Mouse (Mus musculus) right cerebral cortex, postnatal 4 days (tissue): Measurements from ENCODE around the gene S100a11.
"Not testable (repeated sequence)": the region's sequence is repeated elsewhere in the genome, so short reads cannot be mapped to it uniquely, and the experiment has no call there.

Experiments
- DNase-seq: peaks from one replicate; pipeline ENCODE4 v3.0.0-alpha.2; 2022

Gene S100a11

DNA sequence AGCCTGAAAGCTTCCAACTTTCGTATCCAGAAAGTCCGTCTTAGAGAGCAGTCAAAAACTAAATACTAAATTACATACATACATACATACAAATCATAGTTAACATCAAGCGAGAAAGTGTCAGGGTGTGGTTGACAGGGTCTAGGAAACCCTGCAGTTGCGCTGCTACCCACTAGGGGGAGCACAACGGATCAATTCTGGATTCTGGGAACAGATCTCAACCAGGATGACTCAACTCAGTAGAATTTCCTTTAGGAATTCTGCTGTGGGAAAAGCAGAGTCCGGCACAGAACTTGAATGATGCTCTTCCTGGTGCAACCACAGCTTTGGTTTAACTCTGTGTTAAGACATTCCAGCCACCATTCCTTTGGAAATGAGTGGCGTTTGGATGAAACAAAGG, 2.3 kb downstream of the S100a11 start:
- DNase-seq = peak; percentile 30

DNA sequence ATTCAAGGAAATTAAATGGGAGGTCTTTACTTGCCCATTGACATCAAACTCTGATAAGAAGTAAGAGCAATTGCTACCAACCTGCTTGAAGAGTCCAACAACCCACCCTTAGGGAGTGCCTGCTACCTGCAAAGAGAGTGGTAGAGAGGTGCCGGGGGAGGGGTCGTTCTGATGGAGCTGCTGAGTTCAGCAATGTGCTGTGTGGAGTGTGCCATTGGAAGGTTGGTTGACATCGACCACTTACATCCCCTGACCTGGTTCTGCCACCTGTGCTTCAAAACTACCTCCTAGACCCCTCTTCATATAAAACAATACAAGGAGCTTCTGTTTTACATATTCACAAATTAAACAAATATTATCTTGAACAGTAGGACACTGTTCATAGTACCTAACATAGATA, 7.0 kb downstream of the S100a11 start:
- DNase-seq = no peak

DNA sequence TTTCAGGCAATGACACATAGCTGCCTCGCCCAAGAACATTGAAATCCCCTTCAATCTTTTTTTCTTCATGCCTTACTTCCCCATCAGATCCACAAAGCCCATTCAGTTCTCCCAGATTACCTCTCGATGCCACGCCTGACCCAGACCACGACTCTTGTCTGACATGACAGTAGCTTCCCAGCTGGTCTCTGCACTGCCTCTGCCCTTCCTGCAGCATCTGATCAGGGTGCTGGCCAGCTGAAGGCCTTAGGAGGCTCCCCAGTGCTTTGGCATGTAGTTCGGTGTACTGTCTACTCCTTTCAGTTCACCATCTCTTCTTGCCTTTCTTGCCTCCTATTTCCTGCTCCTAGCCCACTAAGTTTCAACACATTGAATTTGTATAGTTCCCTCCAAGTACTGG, 8.5 kb downstream of the S100a11 start:
- no peak for DNase-seq

DNA sequence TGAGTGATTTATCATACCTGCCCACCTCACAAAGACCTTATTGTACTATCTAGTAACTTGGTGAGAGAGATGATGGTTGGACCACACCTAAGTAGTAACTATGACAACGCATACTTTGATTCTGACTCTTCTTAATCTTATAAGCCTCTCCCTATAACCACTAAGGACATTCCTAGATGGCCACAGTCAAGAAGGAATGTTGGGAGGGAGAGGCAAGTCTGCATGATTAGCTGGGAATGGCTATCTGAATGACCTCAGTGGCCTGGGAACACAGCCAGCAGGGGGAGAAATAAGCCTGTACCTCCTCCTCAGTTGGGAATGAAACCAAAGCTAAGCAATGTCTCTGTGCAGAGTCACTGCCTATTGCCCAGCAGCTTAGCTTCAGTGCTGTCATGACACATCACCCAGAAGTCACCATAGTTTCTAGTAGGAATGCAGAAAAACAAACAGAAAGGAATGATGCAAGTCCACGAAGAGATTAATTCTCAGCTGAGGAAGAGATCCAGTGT, 16.8 kb downstream of the S100a11 start:
- DNase-seq = no peak

DNA sequence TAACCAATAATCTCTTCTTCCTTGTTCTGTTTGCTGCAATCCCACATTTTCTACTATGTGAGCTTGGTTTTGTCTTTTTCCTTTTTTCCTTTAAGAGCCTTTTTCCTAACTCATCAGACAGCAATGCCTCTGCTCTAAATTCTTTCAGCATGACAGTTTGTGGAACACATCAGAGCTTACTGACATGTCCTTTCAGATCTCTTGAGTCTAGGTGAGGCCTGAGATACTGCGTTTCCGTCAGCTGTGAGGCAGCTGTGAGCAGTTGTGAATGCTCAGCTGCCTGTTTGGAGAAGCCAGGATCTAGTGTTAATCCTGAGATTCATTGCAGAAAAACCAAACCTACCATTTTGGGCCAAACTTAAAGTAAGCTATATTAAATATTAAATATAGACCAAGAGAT, 18.2 kb downstream of the S100a11 start:
- no peak for DNase-seq

DNA sequence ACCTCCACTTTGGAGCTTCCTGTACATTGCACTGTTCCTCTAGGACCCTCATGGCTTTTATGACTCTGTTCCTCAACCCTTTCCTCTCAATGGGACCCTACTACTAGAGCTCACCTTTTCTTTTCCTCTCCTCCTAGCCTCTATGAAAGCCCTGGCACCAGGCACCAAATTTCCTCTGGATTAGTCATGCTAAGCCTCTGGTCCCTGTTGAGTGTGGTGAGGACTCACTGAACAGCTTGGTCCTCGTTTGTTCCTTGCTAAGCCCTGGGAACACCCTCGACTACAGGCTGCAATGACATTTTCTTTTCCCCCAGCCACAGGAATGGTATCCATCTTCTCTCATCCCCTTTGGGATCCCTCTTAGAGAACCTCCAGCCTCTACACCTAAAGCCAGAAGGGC, 21.2 kb downstream of the S100a11 start:
- DNase-seq = no peak

DNA sequence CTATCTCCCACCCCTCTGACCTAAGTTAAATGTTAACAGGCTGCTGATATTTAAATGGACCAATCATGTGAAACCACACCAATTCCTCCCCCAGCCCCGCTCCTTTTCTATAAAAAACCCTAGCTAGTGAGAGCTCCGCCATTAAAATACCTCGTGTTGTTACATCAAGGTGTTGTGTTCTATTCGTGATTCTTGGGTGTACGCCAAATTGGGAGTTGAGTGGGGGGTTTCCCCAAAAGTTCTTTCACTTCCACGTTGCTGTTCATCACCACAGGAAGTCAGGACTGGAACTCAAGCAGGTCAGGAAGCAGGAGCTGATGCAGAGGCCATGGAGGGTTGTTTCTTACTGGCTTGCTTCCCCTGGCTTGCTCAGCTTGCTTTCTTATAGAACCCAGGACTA, 23.9 kb downstream of the S100a11 start:
- DNase-seq = not testable (repeated sequence)

DNA sequence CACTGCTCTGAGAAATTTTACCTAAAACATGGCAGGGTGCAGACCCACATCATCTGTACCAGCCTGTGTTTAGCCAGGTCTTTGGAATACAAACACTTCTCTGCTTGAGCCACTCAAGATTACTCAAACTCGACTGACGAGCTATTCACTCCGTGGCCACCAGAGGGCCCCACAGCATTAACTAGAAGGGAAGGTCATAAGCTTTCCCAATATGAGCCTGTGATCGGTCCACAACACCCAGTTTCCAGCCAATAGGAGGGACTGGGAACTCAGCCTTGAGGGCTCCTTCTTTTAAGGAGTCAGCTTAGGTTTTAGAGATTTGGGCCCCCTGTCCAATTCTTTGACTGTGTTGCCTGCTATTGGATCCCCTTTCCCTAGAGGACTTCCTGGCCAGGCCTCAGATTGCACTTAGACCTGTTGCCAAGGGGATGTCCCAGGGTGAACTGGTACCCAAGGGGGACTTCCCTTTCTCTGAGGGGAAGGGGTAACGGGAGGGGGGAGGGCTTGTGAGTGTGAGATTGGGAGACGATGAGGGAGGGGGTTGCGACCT, 26.9 kb downstream of the S100a11 start:
- DNase-seq = peak; percentile 85

DNA sequence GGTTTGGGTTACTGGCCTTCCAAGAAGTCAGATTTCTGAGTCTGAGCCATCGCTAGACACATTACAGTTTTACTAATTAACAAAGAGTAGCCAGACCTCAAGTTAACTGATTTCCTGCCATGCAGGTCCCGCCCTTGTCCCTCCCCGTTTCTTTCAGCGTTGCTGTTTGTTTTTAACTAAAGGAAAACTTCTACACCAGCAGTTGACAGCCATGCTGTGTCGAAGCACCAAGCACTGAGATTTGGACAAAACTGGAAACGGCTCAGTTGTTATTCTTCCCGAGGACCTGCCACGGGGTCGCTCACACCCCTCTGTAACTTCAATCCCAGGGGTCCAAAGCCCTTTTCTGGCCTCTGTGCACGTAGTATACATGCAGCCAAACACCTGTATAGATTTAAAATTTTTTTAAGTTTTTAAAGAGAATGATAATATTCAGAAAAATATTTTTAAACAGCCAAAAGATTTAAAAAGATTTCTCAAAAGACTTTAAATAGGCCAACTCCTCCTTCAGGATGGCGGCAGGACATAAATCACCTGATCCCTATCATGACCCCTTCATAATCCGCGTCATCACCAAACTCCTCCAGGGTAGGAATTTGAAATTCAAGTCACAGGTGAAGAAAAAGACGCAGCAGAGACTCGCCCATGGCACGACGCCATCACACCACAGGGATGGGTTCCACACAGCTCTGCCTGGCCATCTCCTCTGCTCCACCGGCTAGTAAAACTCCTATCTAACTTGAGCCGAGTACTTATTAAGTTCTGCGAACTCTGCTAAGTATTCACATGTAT, 27.7 kb downstream of the S100a11 start:
- no peak for DNase-seq

DNA sequence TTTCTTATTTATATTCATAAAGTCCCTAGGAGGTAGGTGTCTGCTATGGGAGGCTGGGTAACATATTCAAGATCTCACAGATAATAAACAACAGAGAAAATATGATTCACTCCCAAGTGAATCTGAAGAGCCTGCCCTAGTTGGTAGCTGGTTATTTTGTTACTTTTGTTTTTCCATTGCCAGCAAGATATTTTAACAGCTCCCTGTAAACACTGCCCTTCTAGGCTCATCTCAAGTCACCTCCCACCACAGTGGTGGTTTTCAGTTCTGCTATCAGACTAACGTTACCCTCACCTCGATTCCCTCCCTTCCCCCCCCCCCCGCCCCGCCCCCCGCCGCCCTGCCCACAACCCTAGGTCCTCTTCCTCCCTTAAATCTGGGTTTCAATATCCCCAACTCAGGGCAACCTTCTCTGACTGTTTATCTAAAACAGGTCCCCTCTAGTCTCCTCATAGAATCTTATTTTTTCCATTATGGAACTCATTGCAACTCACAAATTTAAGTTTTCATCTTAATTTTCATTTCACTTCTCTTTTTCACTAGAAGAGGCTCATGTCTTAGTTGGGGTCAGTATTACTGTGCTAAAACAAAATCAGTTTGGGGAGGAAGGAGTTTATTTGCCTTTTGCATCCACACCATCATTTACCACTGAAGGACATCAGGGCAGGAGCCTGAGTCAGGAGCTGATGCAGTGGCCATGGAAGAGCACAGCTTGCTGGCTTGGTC, 28.4 kb downstream of the S100a11 start:
- DNase-seq = no peak

DNA sequence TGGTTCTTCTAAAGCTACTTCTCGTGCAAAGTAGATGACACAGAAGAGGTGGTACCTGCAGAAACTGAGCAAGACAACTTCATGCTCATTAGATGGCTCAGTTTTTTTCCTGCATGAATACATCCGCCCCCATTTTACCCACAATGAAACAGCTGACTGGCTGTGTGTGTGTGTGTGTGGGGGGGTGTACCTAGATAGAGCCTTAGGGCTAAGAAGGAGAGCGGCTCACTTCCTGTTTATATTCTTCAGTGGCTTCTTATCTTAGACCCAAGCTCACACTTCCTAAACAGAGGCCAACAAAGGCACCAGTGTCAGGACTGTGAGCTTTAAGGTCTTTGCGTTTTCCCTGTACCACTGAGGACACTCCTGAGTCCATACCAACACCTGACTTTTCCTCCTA, 29.7 kb downstream of the S100a11 start:
- no peak for DNase-seq

DNA sequence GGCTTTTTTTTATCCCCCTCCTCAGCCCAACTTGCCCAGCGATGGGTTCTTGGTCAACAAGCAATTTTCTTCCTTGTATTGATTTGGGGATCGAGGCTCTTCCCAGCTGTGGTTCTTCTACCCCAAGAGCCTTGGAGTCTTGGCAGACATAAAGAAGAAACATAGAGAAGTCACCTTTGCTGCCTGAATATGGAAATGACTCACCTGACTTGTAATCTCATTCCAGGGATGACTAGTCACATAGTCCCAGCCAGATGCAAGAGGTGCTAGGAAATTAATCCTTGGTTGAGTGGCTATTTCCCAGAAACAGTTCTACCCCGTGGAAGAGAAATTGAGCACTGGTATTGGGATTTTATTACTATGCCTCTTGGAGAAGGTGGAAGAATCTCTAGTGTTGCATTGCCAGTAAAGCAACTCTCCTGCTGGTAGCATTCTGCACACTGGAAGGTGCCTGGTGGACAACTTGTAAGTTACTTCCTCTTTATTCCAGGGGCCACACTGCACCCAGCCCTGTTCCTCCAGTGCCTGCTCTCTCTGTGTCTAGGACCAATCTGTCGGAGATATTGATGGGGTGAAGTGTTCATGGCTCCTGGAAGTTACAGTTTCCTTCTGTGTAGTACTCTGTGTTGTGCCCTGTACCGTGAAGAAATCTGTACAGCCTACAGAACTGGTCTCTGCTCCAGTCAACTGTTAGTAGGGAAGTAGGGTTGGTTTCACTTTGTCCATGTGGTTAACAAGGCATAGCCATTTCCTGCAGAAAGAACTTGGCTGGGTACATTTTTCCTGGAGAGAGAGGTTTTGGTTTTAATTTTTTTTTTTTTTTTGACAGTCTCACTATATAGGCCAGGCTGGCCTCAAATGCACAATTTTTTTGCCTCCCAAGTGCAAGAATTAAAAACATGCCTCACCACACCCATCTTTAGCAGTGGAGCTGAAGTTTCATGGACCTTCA, 31.9 kb downstream of the S100a11 start:
- DNase-seq = no peak

DNA sequence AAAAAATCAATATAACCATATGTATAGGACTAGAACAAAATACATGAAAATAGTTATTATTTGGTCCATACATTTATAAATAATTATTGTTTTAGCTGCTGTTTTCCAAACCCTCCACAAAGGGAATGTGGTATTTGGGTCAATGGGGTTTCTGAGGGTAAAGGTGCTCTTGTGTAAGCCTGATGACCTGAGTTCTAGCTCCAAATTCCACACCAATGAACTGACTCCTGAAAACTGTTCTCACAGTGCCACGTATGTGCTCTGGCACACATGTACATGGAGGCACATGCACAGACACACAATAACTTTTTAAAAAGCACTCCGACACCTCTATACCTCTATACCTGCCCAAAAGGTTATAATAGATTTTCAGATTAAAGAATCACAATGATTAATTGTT, 33.0 kb downstream of the S100a11 start:
- DNase-seq = no peak

DNA sequence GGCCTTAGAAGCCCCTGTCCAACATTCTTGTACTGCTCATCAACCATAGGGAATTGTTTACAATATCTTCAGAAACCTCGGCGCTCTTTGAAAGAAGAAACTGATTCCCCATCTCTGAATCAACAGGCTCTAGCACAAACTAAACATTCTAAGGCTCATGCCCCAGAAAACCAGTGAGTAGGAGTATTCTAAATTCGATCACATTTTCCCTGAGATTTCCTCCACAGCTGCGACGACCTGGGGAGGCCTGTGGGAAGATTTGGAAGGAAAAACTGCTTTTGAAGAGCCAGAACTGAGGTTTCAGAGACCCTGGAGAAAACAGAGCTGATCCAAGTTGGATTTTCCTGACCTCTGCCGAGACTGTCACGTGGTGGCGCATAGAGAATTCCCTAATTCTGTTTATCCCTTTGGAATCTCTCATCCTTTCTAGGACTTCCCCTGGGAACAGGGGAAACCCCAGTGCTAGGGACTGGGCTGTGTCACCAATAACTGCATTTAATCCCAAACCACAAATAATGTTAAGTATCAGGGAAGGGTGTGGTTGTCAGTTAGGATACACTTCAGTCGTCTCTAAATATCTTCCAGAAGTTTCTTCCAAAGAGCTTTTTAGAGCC, 33.6 kb downstream of the S100a11 start:
- DNase-seq = no peak

DNA sequence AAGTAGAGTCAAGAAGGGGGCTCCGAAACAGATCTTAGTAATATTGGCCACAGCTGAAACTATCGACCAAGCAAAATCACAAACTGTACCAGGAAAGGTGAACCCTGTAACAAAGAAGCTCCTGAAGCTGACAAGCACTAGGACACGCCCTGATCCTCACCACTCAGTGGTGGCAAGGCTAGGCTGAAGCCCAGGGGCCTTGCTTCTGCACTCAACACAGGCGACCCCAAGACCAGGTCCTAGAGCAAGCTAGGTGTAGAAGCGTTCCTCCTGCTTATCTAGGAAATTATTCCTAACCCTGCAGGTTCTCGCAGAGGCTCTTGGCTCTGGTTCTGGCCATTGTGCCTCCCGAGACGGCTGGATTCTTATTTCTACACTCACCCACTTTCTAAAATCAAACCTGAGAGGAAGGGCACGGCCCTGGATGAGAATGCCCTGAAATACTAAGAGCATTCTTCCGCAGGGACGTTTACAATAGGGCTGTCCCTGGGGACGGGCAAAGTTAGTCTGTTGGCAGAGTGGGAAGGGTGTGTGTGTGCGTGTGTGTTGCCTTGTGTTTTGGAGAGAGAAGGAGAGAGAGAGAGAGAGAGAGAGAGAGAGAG, 34.2 kb downstream of the S100a11 start:
- peak; percentile 6 for DNase-seq

DNA sequence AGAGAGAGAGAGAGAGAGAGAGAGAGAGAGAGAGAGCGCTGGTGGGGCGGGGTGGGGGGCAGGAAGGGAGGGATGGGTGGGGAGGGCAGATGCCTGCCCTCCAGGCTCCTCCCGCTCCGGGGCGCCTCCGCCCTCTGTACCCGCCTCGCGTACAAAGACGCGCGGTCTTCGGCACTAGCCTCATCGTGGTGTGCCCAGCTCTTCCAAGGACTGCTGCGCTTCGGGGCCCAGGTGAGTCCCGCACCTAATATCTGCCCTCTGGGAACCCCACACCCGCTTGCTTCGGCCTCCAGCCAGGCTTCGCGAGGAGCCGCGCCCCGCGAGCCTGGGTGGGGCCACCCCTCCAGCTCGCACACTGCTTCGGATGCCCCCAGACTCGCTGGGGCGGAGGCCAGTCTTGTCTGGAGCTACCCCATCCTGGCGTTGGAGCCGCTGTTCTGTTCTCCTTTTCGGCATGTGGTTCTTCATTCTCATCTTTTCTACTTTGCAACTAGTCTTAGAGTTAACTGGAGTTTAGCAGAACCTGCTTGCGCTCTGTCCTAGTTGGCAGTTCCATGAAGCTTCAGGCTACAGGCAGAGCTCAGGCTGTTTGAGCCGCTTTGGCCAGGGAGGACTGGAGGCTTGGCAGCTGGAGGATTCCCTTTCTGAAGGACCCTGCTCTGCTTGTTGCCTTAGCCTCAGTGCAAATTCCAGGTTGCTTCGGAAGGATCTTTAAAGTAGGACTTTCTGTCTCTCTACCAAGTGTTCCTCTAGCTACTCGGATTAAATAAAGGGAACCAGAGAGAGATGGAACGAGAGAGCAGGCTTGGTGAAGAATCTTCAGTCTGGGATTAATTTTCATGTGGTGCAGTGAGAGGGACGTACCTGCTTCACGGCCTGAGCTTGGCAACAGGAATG, 34.9 kb downstream of the S100a11 start, which contains the start of gene S100a10:
S100a10 (plus strand) TSS at position 100 of the 897 bp plus-strand sequence.
- peak; percentile 31 for DNase-seq

DNA sequence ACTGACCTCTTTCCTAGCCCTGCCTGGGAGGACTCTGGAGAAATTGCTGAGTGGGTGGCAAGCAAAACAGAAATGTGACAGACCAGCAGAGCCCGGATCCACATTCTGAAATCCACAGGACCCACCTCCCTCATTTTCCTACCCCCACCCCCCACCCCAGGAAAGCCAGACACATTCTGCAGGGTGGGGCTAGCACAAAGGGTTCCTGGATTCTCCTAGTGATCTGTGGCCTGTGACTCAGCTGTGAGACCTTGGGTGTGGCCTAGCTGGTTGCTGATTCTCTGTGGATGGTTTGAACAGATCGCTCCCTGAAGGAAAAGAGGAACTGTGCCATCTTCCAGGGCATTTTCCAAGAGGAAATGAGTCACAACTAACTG, 35.6 kb downstream of the S100a11 start:
- no peak for DNase-seq

DNA sequence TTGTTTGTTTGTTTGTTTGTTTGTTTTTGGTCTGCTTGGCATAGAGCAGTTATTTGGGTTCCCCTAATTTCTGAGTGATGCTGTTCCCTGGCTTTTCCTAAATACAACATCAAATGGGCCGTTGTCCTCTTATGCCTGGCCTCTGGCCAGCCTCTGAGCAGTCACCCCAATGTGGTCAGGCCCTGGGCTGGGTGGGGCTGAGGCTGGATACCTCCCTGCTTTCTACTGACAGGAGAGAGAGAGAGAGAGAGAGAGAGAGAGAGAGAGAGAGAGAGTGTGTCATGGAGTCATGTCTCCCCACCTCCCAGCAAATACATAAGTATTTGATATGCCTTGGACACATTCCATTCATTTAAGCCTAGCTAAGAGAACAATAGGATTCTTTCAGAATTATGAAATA, 36.3 kb downstream of the S100a11 start:
- no peak for DNase-seq

DNA sequence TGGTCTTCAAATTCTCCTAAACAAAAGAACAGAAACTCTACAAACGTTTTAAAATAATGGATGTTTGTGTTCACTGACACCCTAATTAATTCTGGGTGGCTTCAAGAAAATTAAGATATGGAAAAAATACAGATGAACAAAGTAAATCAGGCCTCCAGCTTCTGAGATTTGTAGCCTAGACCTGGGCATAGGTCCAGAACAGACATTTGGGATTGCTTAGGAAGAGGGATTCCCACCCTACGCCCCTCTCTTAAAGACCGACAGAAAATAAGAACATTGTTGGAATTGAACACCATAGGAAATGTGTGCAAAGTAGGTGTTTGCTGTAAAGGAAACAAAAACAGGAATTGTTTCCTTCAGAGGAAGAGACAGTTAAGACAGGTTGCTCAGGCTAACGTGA, 37.2 kb downstream of the S100a11 start:
- no peak for DNase-seq

DNA sequence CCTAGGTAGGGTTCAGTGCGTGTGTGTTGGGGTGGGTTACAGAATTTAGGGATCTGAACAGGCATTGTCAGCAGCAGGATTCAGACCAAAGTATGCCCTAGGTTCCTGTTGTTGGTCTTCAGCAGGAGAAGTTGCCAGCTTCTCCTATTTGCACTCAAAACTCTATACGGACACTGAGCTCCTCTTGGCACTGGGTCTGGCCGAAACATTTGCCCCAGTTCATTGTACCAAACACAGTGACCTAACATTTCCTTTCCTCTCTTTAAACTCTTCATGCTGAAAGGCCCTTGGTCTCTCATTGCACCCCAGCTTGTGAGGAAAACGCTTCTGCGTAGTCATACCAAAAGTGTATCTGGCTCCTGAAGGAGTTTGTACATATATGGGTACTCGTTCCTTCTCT, 39.7 kb downstream of the S100a11 start:
- DNase-seq = no peak

DNA sequence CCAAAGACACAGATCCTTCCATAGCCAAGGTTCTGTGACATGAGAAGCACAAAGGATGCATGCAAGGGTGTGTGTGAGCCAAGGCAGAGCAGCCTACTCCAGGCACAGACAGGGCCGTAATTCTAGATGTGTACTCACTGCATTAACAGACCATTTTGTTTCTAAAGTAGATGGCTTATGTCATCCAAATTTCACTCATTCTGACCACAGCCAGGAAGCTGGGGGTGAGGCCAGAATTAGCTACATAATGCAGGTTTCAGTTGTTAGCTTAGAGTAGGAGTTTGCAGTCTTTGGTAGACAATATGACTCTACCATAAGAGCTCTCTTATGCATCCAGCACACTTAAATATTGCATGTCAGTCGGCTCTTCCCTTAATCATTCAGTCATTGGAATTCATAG, 42.1 kb downstream of the S100a11 start:
- DNase-seq = no peak
